Mouse (Mus musculus): ENCODE measurements around the gene Tmem159. TPM values are rescaled to one million over a fixed set of nuclear protein-coding genes. Genes with fewer than 3 reads are reported as not detected.

Tmem159 gene
- polyA plus RNA-seq, 1 experiment from 2014 or later = 3.7 TPM

GRCm38 (mm10) chr7:120103019-120103567 lies 940 bp downstream of the Tmem159 start:
- Histone ChIP-seq H3K36me3 (replicated peaks; ENCODE audit: insufficient read depth, low read length) (no peaks in the 10 kb centered on the region), H3K4me1 (ENCODE audit: insufficient read depth) (peaks cover 5% of the 10 kb centered on the region), H3K4me2 (ENCODE audit: low read depth, low read length) (peak overlapping the region; percentile 87), H3K4me3 (ENCODE audit: low read depth, low read length) (peak overlapping the region; percentile 62), H3K27me3 (ENCODE audit: insufficient read depth, low read length) (0 out of 2 replicates have a peak, but pooled peaks cover 2% of the 10 kb centered on the region), H3K27ac (ENCODE audit: low read depth) (no peak overlapping the region), H3K9ac (replicated peaks) (no peak overlapping the region), H3K9me3 (ENCODE audit: low read length) (no peaks in the 10 kb centered on the region)
- WGBS (ENCODE audit: insufficient replicate concordance) = 7% methylated on average over 25 of the region's 25 CpGs
- ATAC-seq (no peak), DNase-seq (peak; percentile 19)
- TF ChIP-seq EP300 (IDR thresholded peaks at IDR 0.05; ENCODE audit: low read depth) (no peak), CTCF (IDR thresholded peaks at IDR 0.05; ENCODE audit: low read depth) (no peak)

- Histone ChIP-seq H3K4me3 (ENCODE audit: low read depth, low read length) (no peak overlapping the region), H3K27me3 (ENCODE audit: insufficient read depth, low read length) (0 out of 2 replicates have a peak, but pooled peaks cover 2% of the 10 kb centered on the region), H3K9ac (replicated peaks) (no peak overlapping the region), H3K27ac (ENCODE audit: low read depth) (no peak overlapping the region), H3K36me3 (replicated peaks; ENCODE audit: insufficient read depth, low read length) (no peaks in the 10 kb centered on the region), H3K9me3 (ENCODE audit: low read length) (no peaks in the 10 kb centered on the region), H3K4me1 (ENCODE audit: insufficient read depth) (peaks cover 5% of the 10 kb centered on the region), H3K4me2 (ENCODE audit: low read depth, low read length) (no peak overlapping the region)
- ATAC-seq = no peak
- DNase-seq = no peak
- 67% methylated on average over 3 of the region's 3 CpGs for WGBS (ENCODE audit: insufficient replicate concordance)
- TF ChIP-seq EP300 (IDR thresholded peaks at IDR 0.05; ENCODE audit: low read depth) = no peak
- TF ChIP-seq CTCF (IDR thresholded peaks at IDR 0.05; ENCODE audit: low read depth) = peak; percentile 30; the same call in 1 of the 2 replicates
Measured at GRCm38 (mm10) chr7:120104975-120105374, 2.8 kb downstream of the Tmem159 start.

GRCm38 (mm10) chr7:120106356-120106755 lies 4.2 kb downstream of the Tmem159 start:
- Histone ChIP-seq H3K4me1 (ENCODE audit: insufficient read depth) (peaks cover 5% of the 10 kb centered on the region), H3K4me3 (ENCODE audit: low read depth, low read length) (no peak overlapping the region), H3K36me3 (replicated peaks; ENCODE audit: insufficient read depth, low read length) (no peaks in the 10 kb centered on the region), H3K4me2 (ENCODE audit: low read depth, low read length) (no peak overlapping the region), H3K27ac (ENCODE audit: low read depth) (no peak overlapping the region), H3K9ac (replicated peaks) (no peak overlapping the region), H3K9me3 (ENCODE audit: low read length) (no peaks in the 10 kb centered on the region), H3K27me3 (ENCODE audit: insufficient read depth, low read length) (0 out of 2 replicates have a peak, but pooled peaks cover 2% of the 10 kb centered on the region)
- DNase-seq = no peak
- no peak for ATAC-seq
- 64% methylated on average over 2 of the region's 2 CpGs for WGBS (ENCODE audit: insufficient replicate concordance)
- TF ChIP-seq EP300 (IDR thresholded peaks at IDR 0.05; ENCODE audit: low read depth) = no peak
- TF ChIP-seq CTCF (IDR thresholded peaks at IDR 0.05; ENCODE audit: low read depth) = no peak

- Histone ChIP-seq H3K4me2 (ENCODE audit: low read depth, low read length) (no peak overlapping the region), H3K27ac (ENCODE audit: low read depth) (no peak overlapping the region), H3K9ac (replicated peaks) (no peak overlapping the region), H3K36me3 (replicated peaks; ENCODE audit: insufficient read depth, low read length) (no peaks in the 10 kb centered on the region), H3K4me3 (ENCODE audit: low read depth, low read length) (no peak overlapping the region), H3K9me3 (ENCODE audit: low read length) (no peaks in the 10 kb centered on the region), H3K27me3 (ENCODE audit: insufficient read depth, low read length) (no peaks in the 10 kb centered on the region), H3K4me1 (ENCODE audit: insufficient read depth) (no peaks in the 10 kb centered on the region)
- TF ChIP-seq EP300 (IDR thresholded peaks at IDR 0.05; ENCODE audit: low read depth) (no peak), CTCF (IDR thresholded peaks at IDR 0.05; ENCODE audit: low read depth) (no peak)
- 71% methylated on average over 5 of the region's 5 CpGs for WGBS (ENCODE audit: insufficient replicate concordance)
- no peak for ATAC-seq
- no peak for DNase-seq
Measured at GRCm38 (mm10) chr7:120109676-120110075, 7.5 kb downstream of the Tmem159 start.

- H3K9ac ChIP-seq (replicated peaks) = no peak overlapping the region
- H3K4me2 ChIP-seq (ENCODE audit: low read depth, low read length) = no peak overlapping the region
- WGBS (ENCODE audit: insufficient replicate concordance) = 82% methylated on average over 5 of the region's 5 CpGs
- H3K36me3 ChIP-seq (replicated peaks; ENCODE audit: insufficient read depth, low read length) = 0 out of 2 replicates have a peak, but pooled peaks cover 2% of the 10 kb centered on the region
- no peaks in the 10 kb centered on the region for H3K9me3 ChIP-seq (ENCODE audit: low read length)
- no peak overlapping the region for H3K27ac ChIP-seq (ENCODE audit: low read depth)
- no peaks in the 10 kb centered on the region for H3K27me3 ChIP-seq (ENCODE audit: insufficient read depth, low read length)
- ATAC-seq (no peak), DNase-seq (no peak)
- no peaks in the 10 kb centered on the region for H3K4me1 ChIP-seq (ENCODE audit: insufficient read depth)
- TF ChIP-seq EP300 (IDR thresholded peaks at IDR 0.05; ENCODE audit: low read depth) = no peak
- no peak for TF ChIP-seq CTCF (IDR thresholded peaks at IDR 0.05; ENCODE audit: low read depth)
- H3K4me3 ChIP-seq (ENCODE audit: low read depth, low read length) = no peak overlapping the region
Measured at GRCm38 (mm10) chr7:120116976-120117375, 14.8 kb downstream of the Tmem159 start.

GRCm38 (mm10) chr7:120117529-120117928 lies 15.4 kb downstream of the Tmem159 start:
- H3K4me3 ChIP-seq (ENCODE audit: low read depth, low read length) = no peak overlapping the region
- no peaks in the 10 kb centered on the region for H3K9me3 ChIP-seq (ENCODE audit: low read length)
- 56% methylated on average over 6 of the region's 6 CpGs for WGBS (ENCODE audit: insufficient replicate concordance)
- no peaks in the 10 kb centered on the region for H3K27me3 ChIP-seq (ENCODE audit: insufficient read depth, low read length)
- DNase-seq (no peak), ATAC-seq (no peak)
- H3K36me3 ChIP-seq (replicated peaks; ENCODE audit: insufficient read depth, low read length) = 0 out of 2 replicates have a peak, but pooled peaks cover 2% of the 10 kb centered on the region
- no peak overlapping the region for H3K4me2 ChIP-seq (ENCODE audit: low read depth, low read length)
- no peak overlapping the region for H3K27ac ChIP-seq (ENCODE audit: low read depth)
- TF ChIP-seq CTCF (IDR thresholded peaks at IDR 0.05; ENCODE audit: low read depth) (no peak), EP300 (IDR thresholded peaks at IDR 0.05; ENCODE audit: low read depth) (no peak)
- no peaks in the 10 kb centered on the region for H3K4me1 ChIP-seq (ENCODE audit: insufficient read depth)
- no peak overlapping the region for H3K9ac ChIP-seq (replicated peaks)

Measured in liver, postnatal 0 days (tissue).